In the genomic region with DNA sequence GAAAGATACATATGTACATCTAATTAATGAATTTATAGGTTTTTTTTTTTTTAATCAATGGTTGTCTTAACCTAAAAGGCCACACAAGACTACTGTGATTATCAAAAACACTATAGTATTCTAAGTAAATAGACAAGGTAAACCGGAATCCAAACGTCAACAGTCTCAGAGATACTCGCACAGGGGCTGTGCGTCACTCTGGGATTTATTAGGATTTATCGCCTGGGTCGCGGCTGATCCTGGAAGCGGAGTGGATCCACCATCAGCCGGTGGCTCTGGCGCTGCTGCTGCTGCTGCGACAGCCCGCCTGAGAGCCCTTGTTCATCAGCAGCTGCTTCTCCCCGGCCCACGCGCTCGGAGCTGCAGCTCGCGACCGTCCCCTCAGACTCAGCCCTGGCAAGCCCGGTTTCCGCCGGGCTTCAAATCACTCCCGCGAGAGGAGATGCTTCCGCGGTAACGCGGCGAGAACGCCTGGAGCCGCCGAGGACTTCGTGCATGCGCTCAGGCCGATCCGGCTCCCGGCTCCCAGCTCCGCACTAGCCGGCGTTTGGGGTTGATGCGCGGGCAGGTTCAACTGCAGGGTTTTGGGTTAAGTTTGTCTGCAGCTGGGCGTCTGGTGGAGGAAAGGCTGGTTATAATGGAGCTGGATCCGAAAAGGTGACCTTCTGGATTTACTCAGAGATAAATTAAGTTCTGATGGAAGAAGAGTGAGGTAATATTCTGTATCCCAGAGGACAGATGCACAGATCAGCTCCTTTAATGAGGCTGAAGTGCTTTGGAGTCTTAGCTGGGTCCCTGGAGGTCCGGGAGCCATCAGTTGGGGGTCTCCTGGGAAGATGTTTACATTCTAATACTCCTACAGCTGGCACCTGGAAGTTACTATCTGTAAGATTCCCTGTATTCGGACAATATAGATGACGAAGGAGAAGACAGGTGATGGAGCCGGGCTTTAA, we compare ENCODE assay signal across 8 mouse cellular contexts. TPM values are rescaled to one million over a fixed set of nuclear protein-coding genes. Genes with fewer than 3 reads are reported as not detected.
DNase-seq lines count a peak whose midpoint lies in the region; ATAC-seq and TF ChIP-seq lines count a peak whose summit lies in the region.

No protein-coding gene starts in this region.

- H3K9me3 ChIP-seq in embryonic facial prominence, embryonic 15.5 days (replicated peaks) = no peaks in the 10 kb centered on the region
- H3K9me3 ChIP-seq in heart, embryonic 11.5 days (replicated peaks; ENCODE audit: control insufficient read depth, low read length) = no peaks in the 10 kb centered on the region
- no peaks in the 10 kb centered on the region for H3K9me3 ChIP-seq in kidney, embryonic 14.5 days (ENCODE audit: control insufficient read depth, low read length)
- H3K9me3 ChIP-seq in limb, embryonic 14.5 days (ENCODE audit: control insufficient read depth, low read length) = no peaks in the 10 kb centered on the region
- H3K9me3 ChIP-seq in midbrain, embryonic 15.5 days = no peaks in the 10 kb centered on the region

- no peaks in the 10 kb centered on the region for H3K36me3 ChIP-seq in embryonic facial prominence, embryonic 15.5 days
- no peaks in the 10 kb centered on the region for H3K36me3 ChIP-seq in heart, embryonic 11.5 days (ENCODE audit: control insufficient read depth, insufficient read depth, low read length)
- H3K36me3 ChIP-seq in kidney, embryonic 14.5 days (ENCODE audit: control insufficient read depth, insufficient read depth, low read length) = no peaks in the 10 kb centered on the region
- H3K36me3 ChIP-seq in limb, embryonic 14.5 days (ENCODE audit: control insufficient read depth, insufficient read depth, low read length) = no peaks in the 10 kb centered on the region
- H3K36me3 ChIP-seq in midbrain, embryonic 15.5 days (replicated peaks) = no peaks in the 10 kb centered on the region

- H3K4me1 ChIP-seq in embryonic facial prominence, embryonic 15.5 days = no peaks in the 10 kb centered on the region
- no peaks in the 10 kb centered on the region for H3K4me1 ChIP-seq in heart, embryonic 11.5 days (ENCODE audit: control insufficient read depth, insufficient read depth, low read length)
- H3K4me1 ChIP-seq in kidney, embryonic 14.5 days (ENCODE audit: control insufficient read depth, insufficient read depth, low read length) = no peaks in the 10 kb centered on the region
- H3K4me1 ChIP-seq in limb, embryonic 14.5 days (ENCODE audit: control insufficient read depth, insufficient read depth, low read length) = peaks cover 5% of the 10 kb centered on the region
- H3K4me1 ChIP-seq in midbrain, embryonic 15.5 days = peaks cover 3% of the 10 kb centered on the region

- peak; percentile 50 to 76 for DNase-seq in adrenal gland, postnatal 4 days (ENCODE audit: low spot score in 2 of 2)
- DNase-seq in limb, embryonic 14.5 days (ENCODE audit: low spot score) = peak; percentile 79
- DNase-seq in spleen, adult 18-20 months = peak; percentile 53 to 64
- DNase-seq in c-Kit-positive CD71-positive TER-119-positive erythroid progenitor cells, embryonic 14.5 days (ENCODE audit: low spot score) = no peak

- peak; percentile 49; the same call in 1 of the 2 replicates for TF ChIP-seq POLR2A in limb, embryonic 14.5 days (IDR thresholded peaks at IDR 0.05; ENCODE audit: borderline replicate concordance, extremely low read depth, insufficient read depth, insufficient read length)

- H3K4me3 ChIP-seq in embryonic facial prominence, embryonic 15.5 days (replicated peaks) = peak overlapping the region; percentile 54
- H3K4me3 ChIP-seq in heart, embryonic 11.5 days (ENCODE audit: low read depth, low read length) = peak overlapping the region; percentile 56
- peak overlapping the region; percentile 54 for H3K4me3 ChIP-seq in kidney, embryonic 14.5 days (ENCODE audit: low read length)
- peak overlapping the region; percentile 48 for H3K4me3 ChIP-seq in limb, embryonic 14.5 days (replicated peaks; ENCODE audit: low read length)
- peak overlapping the region; percentile 52 for H3K4me3 ChIP-seq in midbrain, embryonic 15.5 days

- H3K9ac ChIP-seq in embryonic facial prominence, embryonic 15.5 days = peak overlapping the region; percentile 62
- peak overlapping the region; percentile 84 for H3K9ac ChIP-seq in heart, embryonic 11.5 days (ENCODE audit: low read depth, low read length)
- peak overlapping the region; percentile 75 for H3K9ac ChIP-seq in kidney, embryonic 14.5 days (ENCODE audit: low read depth, low read length)
- H3K9ac ChIP-seq in limb, embryonic 14.5 days (ENCODE audit: low read depth, low read length, severe bottlenecking) = peak overlapping the region; percentile 78
- H3K9ac ChIP-seq in midbrain, embryonic 15.5 days = peak overlapping the region; percentile 59

- WGBS in embryonic facial prominence, embryonic 15.5 days = 4% methylated on average over 48 of the region's 48 CpGs
- whole genome bisulfite sequencing in heart, embryonic 11.5 days (ENCODE audit: insufficient replicate concordance) = 5% methylated on average over 48 of the region's 48 CpGs
- WGBS in kidney, embryonic 14.5 days = 5% methylated on average over 48 of the region's 48 CpGs
- WGBS in limb, embryonic 14.5 days = 4% methylated on average over 48 of the region's 48 CpGs
- WGBS in midbrain, embryonic 15.5 days = 5% methylated on average over 48 of the region's 48 CpGs

- ATAC-seq in embryonic facial prominence, embryonic 15.5 days (ENCODE audit: insufficient number of reproducible peaks, low FRiP score, low TSS enrichment, low read depth) = peak; percentile 91
- ATAC-seq in heart, embryonic 11.5 days (replicated peaks; ENCODE audit: insufficient number of reproducible peaks, low FRiP score, low TSS enrichment) = peak; percentile 83
- peak; percentile 97 for ATAC-seq in kidney, embryonic 14.5 days (ENCODE audit: low FRiP score, low TSS enrichment)
- peak; percentile 92 for ATAC-seq in limb, embryonic 14.5 days (ENCODE audit: low FRiP score, low read depth)
- peak; percentile 98 for ATAC-seq in midbrain, embryonic 15.5 days (replicated peaks)

- H3K27ac ChIP-seq in embryonic facial prominence, embryonic 15.5 days (replicated peaks) = peak overlapping the region; percentile 85
- H3K27ac ChIP-seq in heart, embryonic 11.5 days (ENCODE audit: low read depth, low read length) = peak overlapping the region; percentile 57; the same call in 1 of the 2 replicates
- peak overlapping the region; percentile 52; the same call in 1 of the 2 replicates for H3K27ac ChIP-seq in kidney, embryonic 14.5 days (ENCODE audit: low read depth, low read length)
- 0 out of 2 replicates have a peak overlapping the region, but pooled peaks have one; percentile 8 for H3K27ac ChIP-seq in limb, embryonic 14.5 days (replicated peaks; ENCODE audit: low read depth, low read length)
- peak overlapping the region; percentile 86 for H3K27ac ChIP-seq in midbrain, embryonic 15.5 days

- H3K27me3 ChIP-seq in embryonic facial prominence, embryonic 15.5 days = no peaks in the 10 kb centered on the region
- H3K27me3 ChIP-seq in heart, embryonic 11.5 days (ENCODE audit: control insufficient read depth, insufficient read depth, low read length) = no peaks in the 10 kb centered on the region
- no peaks in the 10 kb centered on the region for H3K27me3 ChIP-seq in kidney, embryonic 14.5 days (ENCODE audit: control insufficient read depth, insufficient read depth, low read length)
- H3K27me3 ChIP-seq in limb, embryonic 14.5 days (ENCODE audit: control insufficient read depth, insufficient read depth, low read length) = no peaks in the 10 kb centered on the region
- H3K27me3 ChIP-seq in midbrain, embryonic 15.5 days (replicated peaks) = no peaks in the 10 kb centered on the region

- H3K4me2 ChIP-seq in embryonic facial prominence, embryonic 15.5 days (replicated peaks) = peak overlapping the region; percentile 77
- H3K4me2 ChIP-seq in heart, embryonic 11.5 days = peak overlapping the region; percentile 80
- peak overlapping the region; percentile 72 for H3K4me2 ChIP-seq in kidney, embryonic 14.5 days (replicated peaks; ENCODE audit: low read depth, low read length)
- peak overlapping the region; percentile 83 for H3K4me2 ChIP-seq in limb, embryonic 14.5 days (replicated peaks; ENCODE audit: low read depth, low read length, severe bottlenecking)
- H3K4me2 ChIP-seq in midbrain, embryonic 15.5 days = peak overlapping the region; percentile 79

RNA-seq across cellular contexts. Expression of a gene that starts 10.7 kb away (rescaled TPM):
- 1 to 10 TPM in 1 of 2 experiments, under 1 TPM in 1; 0.67 to 1.6 TPM for total RNA-seq in adrenal gland, postnatal 4 days (2021)
- 0.70 and 1.6 TPM in 2 replicates for polyA plus RNA-seq in embryonic facial prominence, embryonic 15.5 days (2015; fragmentation: Nextera tagmentation; extraction: Ambion mirVana)
- 0.23 TPM in 1 of 2 replicates, not detected in the other for polyA plus RNA-seq in heart, embryonic 11.5 days (2014; fragmentation: Nextera tagmentation; extraction: Ambion mirVana)
- polyA plus RNA-seq in kidney, embryonic 14.5 days (2014; fragmentation: Nextera tagmentation; extraction: Ambion mirVana) = 0.38 and 0.53 TPM in 2 replicates
- 0.10 and 0.16 TPM in 2 replicates for polyA plus RNA-seq in limb, embryonic 14.5 days (2012; rRNA removed)
- polyA plus RNA-seq in limb, embryonic 14.5 days (2014; fragmentation: Nextera tagmentation; extraction: Ambion mirVana) = 0.12 TPM in 1 of 2 replicates, not detected in the other
- polyA plus RNA-seq in midbrain, embryonic 15.5 days (2015; fragmentation: Nextera tagmentation; extraction: Ambion mirVana) = 0.06 TPM in 1 of 2 replicates, not detected in the other

RNA-seq across cellular contexts. Expression of a gene that starts 13.4 kb away (rescaled TPM):
- 10 to 100 TPM; 65.3 to 74.3 TPM for total RNA-seq in adrenal gland, postnatal 4 days (2021)
- polyA plus RNA-seq in embryonic facial prominence, embryonic 15.5 days (2015; fragmentation: Nextera tagmentation; extraction: Ambion mirVana) = 54.7 and 55.3 TPM in 2 replicates
- 41.8 and 49.0 TPM in 2 replicates for polyA plus RNA-seq in heart, embryonic 11.5 days (2014; fragmentation: Nextera tagmentation; extraction: Ambion mirVana)
- polyA plus RNA-seq in kidney, embryonic 14.5 days (2014; fragmentation: Nextera tagmentation; extraction: Ambion mirVana) = 44.5 and 71.8 TPM in 2 replicates
- 39.5 and 43.4 TPM in 2 replicates for polyA plus RNA-seq in limb, embryonic 14.5 days (2012; rRNA removed)
- 58.7 and 64.1 TPM in 2 replicates for polyA plus RNA-seq in limb, embryonic 14.5 days (2014; fragmentation: Nextera tagmentation; extraction: Ambion mirVana)
- polyA plus RNA-seq in midbrain, embryonic 15.5 days (2015; fragmentation: Nextera tagmentation; extraction: Ambion mirVana) = 77.2 and 77.4 TPM in 2 replicates

Comparison
In these comparisons a context has a peak if more than half of its experiments do, and no peak if none do; other contexts are left out.
1. H3K27ac ChIP-seq: peak in every context shown above with its lines; median percentile 86 in midbrain, embryonic 15.5 days; 85 in embryonic facial prominence, embryonic 15.5 days; 57 in heart, embryonic 11.5 days; 52 in kidney, embryonic 14.5 days; 8 in limb, embryonic 14.5 days.